Mouse (Mus musculus) liver, embryonic 14.5 days (tissue): ENCODE measurements around the gene Zfp593. TPM values are rescaled to one million over a fixed set of nuclear protein-coding genes. Genes with fewer than 3 reads are reported as not detected.

ENCODE experiments used
- ATAC-seq: fragments of 200-750 bp; cut with Nextera tagmentation; 2 replicates; pipeline ENCODE4 v1.8.0; 2017; ENCODE audit warnings: moderate number of reproducible peaks, mild to moderate bottlenecking, moderate library complexity; ENCODE audit not compliant: insufficient read depth
- DNase-seq, 3 experiments: peaks; one replicate each; pipeline ENCODE4 v3.0.0-alpha.2; 2012 to 2013; ENCODE audit warnings: low read depth in 3 of 3, low spot score in 3 of 3
- H3K27ac ChIP-seq: fragments of 300-500 bp; sonication (generic); 2 replicates; pipeline ENCODE4 v1.5.1; 2014; ENCODE audit warnings: moderate library complexity, mild to moderate bottlenecking, control low read depth, inconsistent platforms
- H3K27me3 ChIP-seq: fragments of 300-500 bp; sonication (generic); 2 replicates; pipeline ENCODE4 v1.6.1; 2014; ENCODE audit warnings: mild to moderate bottlenecking, low read length, moderate library complexity; ENCODE audit not compliant: control insufficient read depth, insufficient read depth
- H3K36me3 ChIP-seq: fragments of 300-500 bp; sonication (generic); replicated peaks from 2 replicates; pipeline ENCODE4 v1.6.1; 2014; ENCODE audit warnings: low read depth; ENCODE audit not compliant: control insufficient read depth, insufficient read depth
- H3K4me1 ChIP-seq, 2 experiments: fragments of 200-500 bp in 1 of 2; fragments of 300-500 bp in 1 of 2; sonication (generic) in 1 of 2; replicated peaks; 2 replicates each; pipeline ENCODE4 v1.6.1; 2012 to 2014; ENCODE audit warnings: antibody characterized with exemption in 1 of 2, inconsistent platforms in 1 of 2, low read length in 1 of 2; ENCODE audit not compliant: control insufficient read depth in 2 of 2, insufficient read depth in 2 of 2
- H3K4me2 ChIP-seq: fragments of 300-500 bp; sonication (generic); 2 replicates; pipeline ENCODE4 v1.6.1; 2014; ENCODE audit warnings: low read depth, mild to moderate bottlenecking, control low read depth, moderate library complexity
- H3K4me3 ChIP-seq, 2 experiments: fragments of 200-500 bp in 1 of 2; fragments of 300-500 bp in 1 of 2; sonication (generic) in 1 of 2; 2 replicates each; pipeline ENCODE4 v1.5.1; 2012 to 2014; ENCODE audit warnings: low read depth in 2 of 2, low read length in 2 of 2, mild to moderate bottlenecking in 2 of 2, control low read depth in 1 of 2, inconsistent platforms in 1 of 2, moderate library complexity in 1 of 2; ENCODE audit not compliant: insufficient read depth in 1 of 2
- H3K9ac ChIP-seq: fragments of 300-500 bp; sonication (generic); replicated peaks from 2 replicates; pipeline ENCODE4 v1.6.1; 2014; ENCODE audit warnings: mild to moderate bottlenecking, control low read depth, moderate library complexity
- H3K9me3 ChIP-seq: fragments of 300-500 bp; sonication (generic); 2 replicates; pipeline ENCODE4 v1.6.1; 2016; ENCODE audit warnings: low read length, mixed read lengths; ENCODE audit not compliant: control insufficient read depth
- CTCF ChIP-seq: IDR thresholded peaks from 2 replicates; pipeline ENCODE4 v1.5.1; 2016; ENCODE audit warnings: antibody characterized with exemption, low read depth, control low read depth
- EP300 ChIP-seq: IDR thresholded peaks from 2 replicates; pipeline ENCODE4 v1.6.1; 2016; ENCODE audit warnings: antibody characterized with exemption, low read depth
- WGBS: fragments of 180-500 bp; shearing (Covaris S2); extraction: QIAGEN DNeasy Blood & Tissue Kit; methylation state at CpG from one replicate; pipeline ENCODE4 v1.1.7; 2014; ENCODE audit not compliant: insufficient replicate concordance; 5-methylcytosine and 5-hydroxymethylcytosine counted together
- polyA plus RNA-seq, 2 experiments: library from polyadenylated mRNA; depleted of rRNA in 1 of 2; stranded (reverse) in 1 of 2; unstranded in 1 of 2; fragments of >200 nt; fragmentation: Nextera tagmentation in 1 of 2; extraction: Ambion mirVana in 1 of 2; gene quantifications; 2 replicates each; pipeline versions ENCODE4 v1.2.1 to v1.2.3; 2012 to 2014

The Zfp593 gene
- polyA plus RNA-seq, 2 experiments = 6.4 to 7.1 TPM

GRCm38 (mm10) chr4:134202904-134203303 is 42.5 kb downstream of the Zfp593 start, which contains the start of gene Gm7534:
Gm7534 (minus strand) TSS chr4:134203004.
- ATAC-seq = no peak
- no peak within 1 kb of the TSS for H3K27ac ChIP-seq
- no peak within 1 kb of the TSS for H3K4me3 ChIP-seq
- no peaks in the 10 kb centered on the region; a peak in 1 of 4 replicates for H3K4me1 ChIP-seq
- no peaks in the 10 kb centered on the region for H3K36me3 ChIP-seq
- no peak within 1 kb of the TSS for H3K9ac ChIP-seq
- TF ChIP-seq CTCF (no peak), EP300 (no peak)
- DNase-seq = no peak
- no peaks in the 10 kb centered on the region for H3K27me3 ChIP-seq
- H3K4me2 ChIP-seq = no peak within 1 kb of the TSS
- no peaks in the 10 kb centered on the region for H3K9me3 ChIP-seq
- 69% methylated on average over 4 of the region's 4 CpGs for WGBS

- no peak for TF ChIP-seq EP300
- no peak for TF ChIP-seq CTCF
These were observed 46.0 kb downstream of the Zfp593 start for GRCm38 (mm10) chr4:134199371-134199770.

More at GRCm38 (mm10) chr4:134199371-134199770, 46.0 kb downstream of the Zfp593 start:
- Histone ChIP-seq H3K4me2 (no peak overlapping the region), H3K9me3 (no peaks in the 10 kb centered on the region), H3K4me1 (no peaks in the 10 kb centered on the region), H3K27me3 (no peaks in the 10 kb centered on the region), H3K4me3 (no peak overlapping the region), H3K9ac (no peak overlapping the region), H3K27ac (no peak overlapping the region), H3K36me3 (no peaks in the 10 kb centered on the region)
- DNase-seq (no peak), ATAC-seq (no peak)
- WGBS = 62% methylated on average over 2 of the region's 2 CpGs

Other genes starting within 250 kb of the Zfp593 start
- 10.5 and 13.3 TPM in 2 replicates for gene Dhdds, start 244.7 kb downstream of the Zfp593 start, polyA plus RNA-seq (2012; rRNA removed)
- 16.8 and 17.8 TPM in 2 replicates for gene Dhdds, start 244.7 kb downstream of the Zfp593 start, polyA plus RNA-seq (2014; fragmentation: Nextera tagmentation; extraction: Ambion mirVana)
- gene Lin28a, start 226.8 kb downstream of the Zfp593 start, polyA plus RNA-seq (2012; rRNA removed) = 0.70 and 0.95 TPM in 2 replicates
- gene Lin28a, start 226.8 kb downstream of the Zfp593 start, polyA plus RNA-seq (2014; fragmentation: Nextera tagmentation; extraction: Ambion mirVana) = 0.28 and 0.42 TPM in 2 replicates
- 0.03 and 0.06 TPM in 2 replicates for gene Zfp683, start 191.8 kb downstream of the Zfp593 start, polyA plus RNA-seq (2012; rRNA removed)
- gene Zfp683, start 191.8 kb downstream of the Zfp593 start, polyA plus RNA-seq (2014; fragmentation: Nextera tagmentation; extraction: Ambion mirVana) = not detected in 2 replicates
- gene Crybg2, start 184.8 kb downstream of the Zfp593 start, polyA plus RNA-seq (2012; rRNA removed) = 0.23 TPM in 2 replicates
- 0.42 and 0.67 TPM in 2 replicates for gene Crybg2, start 184.8 kb downstream of the Zfp593 start, polyA plus RNA-seq (2014; fragmentation: Nextera tagmentation; extraction: Ambion mirVana)
- 17.1 and 31.5 TPM in 2 replicates for gene Cd52, start 150.5 kb downstream of the Zfp593 start, polyA plus RNA-seq (2012; rRNA removed)
- 31.0 and 36.7 TPM in 2 replicates for gene Cd52, start 150.5 kb downstream of the Zfp593 start, polyA plus RNA-seq (2014; fragmentation: Nextera tagmentation; extraction: Ambion mirVana)
- 1.4 TPM in 2 replicates for gene Ubxn11, start 143.0 kb downstream of the Zfp593 start, polyA plus RNA-seq (2012; rRNA removed)
- gene Ubxn11, start 143.0 kb downstream of the Zfp593 start, polyA plus RNA-seq (2014; fragmentation: Nextera tagmentation; extraction: Ambion mirVana) = 2.0 and 3.7 TPM in 2 replicates
- gene Sh3bgrl3, start 116.8 kb downstream of the Zfp593 start, polyA plus RNA-seq (2012; rRNA removed) = 70.8 and 79.9 TPM in 2 replicates
- 142 and 153 TPM in 2 replicates for gene Sh3bgrl3, start 116.8 kb downstream of the Zfp593 start, polyA plus RNA-seq (2014; fragmentation: Nextera tagmentation; extraction: Ambion mirVana)
- 14.2 and 16.9 TPM in 2 replicates for gene Cep85, start 58.5 kb downstream of the Zfp593 start, polyA plus RNA-seq (2012; rRNA removed)
- gene Cep85, start 58.5 kb downstream of the Zfp593 start, polyA plus RNA-seq (2014; fragmentation: Nextera tagmentation; extraction: Ambion mirVana) = 30.2 and 35.2 TPM in 2 replicates
- not detected in 2 replicates for gene Gm7534, start 42.6 kb downstream of the Zfp593 start, polyA plus RNA-seq (2012; rRNA removed)
- not detected in 2 replicates for gene Gm7534, start 42.6 kb downstream of the Zfp593 start, polyA plus RNA-seq (2014; fragmentation: Nextera tagmentation; extraction: Ambion mirVana)
- not detected in 2 replicates for gene Catsper4, start 18.2 kb downstream of the Zfp593 start, polyA plus RNA-seq (2012; rRNA removed)
- gene Catsper4, start 18.2 kb downstream of the Zfp593 start, polyA plus RNA-seq (2014; fragmentation: Nextera tagmentation; extraction: Ambion mirVana) = not detected in 2 replicates
- 0.05 and 0.06 TPM in 2 replicates for gene Cnksr1, start 7.2 kb downstream of the Zfp593 start, polyA plus RNA-seq (2012; rRNA removed)
- 0.35 TPM in 1 of 2 replicates, not detected in the other for gene Cnksr1, start 7.2 kb downstream of the Zfp593 start, polyA plus RNA-seq (2014; fragmentation: Nextera tagmentation; extraction: Ambion mirVana)
- not detected in 2 replicates for gene E130218I03Rik, start 1.9 kb downstream of the Zfp593 start, polyA plus RNA-seq (2012; rRNA removed)
- gene E130218I03Rik, start 1.9 kb downstream of the Zfp593 start, polyA plus RNA-seq (2014; fragmentation: Nextera tagmentation; extraction: Ambion mirVana) = not detected in 2 replicates
- gene Gm30191, start 1.3 kb upstream of the Zfp593 start, polyA plus RNA-seq (2012; rRNA removed) = not detected in 2 replicates
- gene Gm30191, start 1.3 kb upstream of the Zfp593 start, polyA plus RNA-seq (2014; fragmentation: Nextera tagmentation; extraction: Ambion mirVana) = not detected in 2 replicates
- 0.77 and 1.1 TPM in 2 replicates for gene Grrp1, start 8.5 kb upstream of the Zfp593 start, polyA plus RNA-seq (2012; rRNA removed)
- gene Grrp1, start 8.5 kb upstream of the Zfp593 start, polyA plus RNA-seq (2014; fragmentation: Nextera tagmentation; extraction: Ambion mirVana) = 0.40 and 0.55 TPM in 2 replicates
- 2.8 and 4.5 TPM in 2 replicates for gene Pdik1l, start 42.3 kb upstream of the Zfp593 start, polyA plus RNA-seq (2012; rRNA removed)
- 11.7 and 12.4 TPM in 2 replicates for gene Pdik1l, start 42.3 kb upstream of the Zfp593 start, polyA plus RNA-seq (2014; fragmentation: Nextera tagmentation; extraction: Ambion mirVana)
- 0.07 TPM in 1 of 2 replicates, not detected in the other for gene Trim63, start 69.5 kb upstream of the Zfp593 start, polyA plus RNA-seq (2012; rRNA removed)
- not detected in 2 replicates for gene Trim63, start 69.5 kb upstream of the Zfp593 start, polyA plus RNA-seq (2014; fragmentation: Nextera tagmentation; extraction: Ambion mirVana)
- 0.02 TPM in 1 of 2 replicates, not detected in the other for gene Slc30a2, start 97.6 kb upstream of the Zfp593 start, polyA plus RNA-seq (2012; rRNA removed)
- not detected in 2 replicates for gene Slc30a2, start 97.6 kb upstream of the Zfp593 start, polyA plus RNA-seq (2014; fragmentation: Nextera tagmentation; extraction: Ambion mirVana)
- gene Extl1, start 138.3 kb upstream of the Zfp593 start, polyA plus RNA-seq (2012; rRNA removed) = 0.04 and 0.16 TPM in 2 replicates
- 0.04 and 0.11 TPM in 2 replicates for gene Extl1, start 138.3 kb upstream of the Zfp593 start, polyA plus RNA-seq (2014; fragmentation: Nextera tagmentation; extraction: Ambion mirVana)
- 3.9 and 4.3 TPM in 2 replicates for gene Pafah2, start 150.7 kb upstream of the Zfp593 start, polyA plus RNA-seq (2012; rRNA removed)
- gene Pafah2, start 150.7 kb upstream of the Zfp593 start, polyA plus RNA-seq (2014; fragmentation: Nextera tagmentation; extraction: Ambion mirVana) = 4.3 and 5.4 TPM in 2 replicates
- 46.2 and 104 TPM in 2 replicates for gene Stmn1, start 222.7 kb upstream of the Zfp593 start, polyA plus RNA-seq (2012; rRNA removed)
- gene Stmn1, start 222.7 kb upstream of the Zfp593 start, polyA plus RNA-seq (2014; fragmentation: Nextera tagmentation; extraction: Ambion mirVana) = 404 and 464 TPM in 2 replicates